Mouse (Mus musculus) limb, embryonic 11.5 days (tissue): ENCODE data around the gene Hspbp1. TPM values are rescaled to one million over a fixed set of nuclear protein-coding genes. Genes with fewer than 3 reads are reported as not detected.

Experiments used
- ATAC-seq: fragments of 200-750 bp; cut with Nextera tagmentation; 2 replicates; pipeline ENCODE4 v1.8.0; 2017; ENCODE audit warnings: low read depth; ENCODE audit not compliant: insufficient number of reproducible peaks, low FRiP score, low TSS enrichment
- DNase-seq: peaks from one replicate; pipeline ENCODE4 v3.0.0-alpha.2; 2015; ENCODE audit warnings: low spot score
- H3K27ac ChIP-seq: fragments of 300-500 bp; sonication (generic); replicated peaks from 2 replicates; pipeline ENCODE4 v1.5.1; 2014; ENCODE audit warnings: low read depth, mild to moderate bottlenecking, low read length
- H3K27me3 ChIP-seq: fragments of 300-500 bp; sonication (generic); 2 replicates; pipeline ENCODE4 v1.6.1; 2014; ENCODE audit warnings: mild to moderate bottlenecking, low read length, mixed read lengths; ENCODE audit not compliant: control insufficient read depth, insufficient read depth
- H3K36me3 ChIP-seq: fragments of 300-500 bp; sonication (generic); 2 replicates; pipeline ENCODE4 v1.6.1; 2014; ENCODE audit warnings: mild to moderate bottlenecking, low read length, moderate library complexity, mixed read lengths; ENCODE audit not compliant: control insufficient read depth, insufficient read depth
- H3K4me1 ChIP-seq: fragments of 300-500 bp; sonication (generic); 2 replicates; pipeline ENCODE4 v1.6.1; 2014; ENCODE audit warnings: low read length, mixed read lengths; ENCODE audit not compliant: control insufficient read depth, insufficient read depth
- H3K4me2 ChIP-seq: fragments of 300-500 bp; sonication (generic); 2 replicates; pipeline ENCODE4 v1.6.1; 2014; ENCODE audit warnings: low read depth, mild to moderate bottlenecking, moderate library complexity; ENCODE audit not compliant: severe bottlenecking
- H3K4me3 ChIP-seq: fragments of 300-500 bp; sonication (generic); 2 replicates; pipeline ENCODE4 v1.5.1; 2014; ENCODE audit warnings: low read depth, low read length
- H3K9ac ChIP-seq: fragments of 300-500 bp; sonication (generic); 2 replicates; pipeline ENCODE4 v1.6.1; 2014; ENCODE audit warnings: mild to moderate bottlenecking, low read length
- H3K9me3 ChIP-seq: fragments of 300-500 bp; sonication (generic); 2 replicates; pipeline ENCODE4 v1.6.1; 2016; ENCODE audit warnings: low read length; ENCODE audit not compliant: control insufficient read depth
- WGBS: fragments of 180-500 bp; shearing (Covaris S2); extraction: QIAGEN DNeasy Blood & Tissue Kit; methylation state at CpG from one replicate; pipeline ENCODE4 v1.1.7; 2014; 5-methylcytosine and 5-hydroxymethylcytosine counted together
- polyA plus RNA-seq: library from polyadenylated mRNA; unstranded; fragments of >200 nt; fragmentation: Nextera tagmentation; extraction: Ambion mirVana; gene quantifications from 2 replicates; pipeline ENCODE4 v1.2.1, GENCODE M21; 2014

Gene Hspbp1
- polyA plus RNA-seq, 1 experiment from 2014 or later: 112 TPM

DNA sequence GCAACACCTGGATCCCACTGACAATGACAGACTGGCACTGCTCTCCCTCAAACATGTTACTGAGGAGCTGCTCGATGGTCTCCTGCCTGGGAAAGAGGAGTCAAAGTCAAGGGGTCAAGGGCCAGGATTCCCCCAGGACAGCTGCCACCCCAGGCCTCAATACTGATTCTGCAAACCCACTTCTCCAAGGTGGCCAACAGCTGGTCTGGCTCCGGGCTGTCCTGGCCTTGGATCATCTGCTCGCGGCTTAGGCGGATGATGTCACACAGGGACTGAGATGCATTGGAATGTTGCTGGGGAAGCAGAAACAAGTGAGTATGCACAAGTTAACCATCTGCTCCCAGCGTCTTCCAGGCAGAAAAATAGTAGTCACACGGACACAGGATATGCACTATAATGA is 42.9 kb downstream of the Hspbp1 start:
- no peak overlapping the region for H3K27ac ChIP-seq
- H3K27me3 ChIP-seq: no peaks in the 10 kb centered on the region
- no peak overlapping the region for H3K4me2 ChIP-seq
- 92% methylated on average over 7 of the region's 7 CpGs for WGBS
- H3K36me3 ChIP-seq: peaks cover 41% of the 10 kb centered on the region
- no peak overlapping the region for H3K9ac ChIP-seq
- ATAC-seq (no peak), DNase-seq (no peak)
- 0 out of 2 replicates have a peak, but pooled peaks cover 2% of the 10 kb centered on the region for H3K9me3 ChIP-seq
- H3K4me3 ChIP-seq: no peak overlapping the region
- no peaks in the 10 kb centered on the region for H3K4me1 ChIP-seq

- H3K4me1 ChIP-seq: no peaks in the 10 kb centered on the region
- peaks cover 39% of the 10 kb centered on the region for H3K36me3 ChIP-seq
- no peaks in the 10 kb centered on the region for H3K9me3 ChIP-seq
- no peak overlapping the region for H3K4me2 ChIP-seq
- H3K27me3 ChIP-seq: no peaks in the 10 kb centered on the region
- H3K4me3 ChIP-seq: no peak overlapping the region
- WGBS: 87% methylated on average over 11 of the region's 11 CpGs
- H3K9ac ChIP-seq: no peak overlapping the region
- H3K27ac ChIP-seq: no peak overlapping the region
- ATAC-seq (no peak), DNase-seq (no peak)
These were observed 43.7 kb downstream of the Hspbp1 start for GRCm38 (mm10) chr7:4641155-4641554.

GRCm38 (mm10) chr7:4636179-4636578 is 48.7 kb downstream of the Hspbp1 start:
- no peak overlapping the region for H3K4me3 ChIP-seq
- ATAC-seq (no peak), DNase-seq (no peak)
- no peak overlapping the region for H3K27ac ChIP-seq
- no peaks in the 10 kb centered on the region for H3K27me3 ChIP-seq
- no peaks in the 10 kb centered on the region for H3K4me1 ChIP-seq
- 85% methylated on average over 4 of the region's 4 CpGs for WGBS
- H3K36me3 ChIP-seq: peaks cover 39% of the 10 kb centered on the region
- no peak overlapping the region for H3K9ac ChIP-seq
- no peaks in the 10 kb centered on the region for H3K9me3 ChIP-seq
- no peak overlapping the region for H3K4me2 ChIP-seq

- no peak within 1 kb of the TSS for H3K27ac ChIP-seq
- peaks cover 34% of the 10 kb centered on the region for H3K36me3 ChIP-seq
- no peaks in the 10 kb centered on the region for H3K9me3 ChIP-seq
- DNase-seq: no peak
- H3K4me2 ChIP-seq: no peak within 1 kb of the TSS
- ATAC-seq: no peak
- no peaks in the 10 kb centered on the region for H3K4me1 ChIP-seq
- no peak within 1 kb of the TSS for H3K4me3 ChIP-seq
- H3K9ac ChIP-seq: no peak within 1 kb of the TSS
- 90% methylated on average over 4 of the region's 4 CpGs for WGBS
- no peaks in the 10 kb centered on the region for H3K27me3 ChIP-seq
These were observed 53.8 kb downstream of the Hspbp1 start, which contains the start of gene Tmem86b for GRCm38 (mm10) chr7:4631031-4631430. Tmem86b (minus strand) TSS chr7:4631422.

GRCm38 (mm10) chr7:4630198-4630597 is 54.7 kb downstream of the Hspbp1 start:
- Histone ChIP-seq H3K4me2 (no peak overlapping the region), H3K9ac (no peak overlapping the region), H3K36me3 (peaks cover 30% of the 10 kb centered on the region), H3K4me1 (no peaks in the 10 kb centered on the region), H3K4me3 (no peak overlapping the region), H3K9me3 (no peaks in the 10 kb centered on the region), H3K27me3 (no peaks in the 10 kb centered on the region), H3K27ac (no peak overlapping the region)
- ATAC-seq (no peak), DNase-seq (no peak)
- 96% methylated on average over 1 of the region's 1 CpGs for WGBS

DNA sequence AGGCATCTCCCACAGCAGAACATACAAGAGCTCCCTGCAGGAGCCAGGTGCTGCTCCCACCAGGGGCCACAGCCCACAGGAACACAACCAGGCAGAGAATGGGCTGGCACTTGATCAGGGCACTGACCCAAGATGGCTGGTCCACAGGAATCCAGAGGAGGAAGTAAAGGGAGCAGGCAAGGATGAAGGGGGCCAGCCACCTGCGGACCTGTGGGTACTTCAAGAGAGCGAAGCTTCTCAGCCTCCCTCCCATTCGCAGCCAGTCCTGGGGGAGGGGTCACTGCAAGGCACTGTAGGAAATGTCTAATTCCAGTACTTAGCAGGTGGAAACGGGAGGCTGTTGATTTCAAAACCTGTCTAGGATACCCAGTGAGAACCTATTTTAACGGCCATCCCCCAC is 55.3 kb downstream of the Hspbp1 start:
- ATAC-seq (no peak), DNase-seq (no peak)
- Histone ChIP-seq H3K9me3 (no peaks in the 10 kb centered on the region), H3K36me3 (peaks cover 30% of the 10 kb centered on the region), H3K27ac (no peak overlapping the region), H3K4me2 (no peak overlapping the region; the same call in 1 of the 2 replicates), H3K27me3 (no peaks in the 10 kb centered on the region), H3K4me3 (no peak overlapping the region), H3K4me1 (no peaks in the 10 kb centered on the region), H3K9ac (no peak overlapping the region; the same call in 1 of the 2 replicates)
- 87% methylated on average over 5 of the region's 5 CpGs for WGBS

GRCm38 (mm10) chr7:4625928-4626327 is 58.9 kb downstream of the Hspbp1 start:
- no peak for DNase-seq
- Histone ChIP-seq H3K4me2 (no peak overlapping the region), H3K27ac (no peak overlapping the region), H3K9me3 (no peaks in the 10 kb centered on the region), H3K36me3 (peaks cover 13% of the 10 kb centered on the region), H3K4me1 (no peaks in the 10 kb centered on the region), H3K9ac (no peak overlapping the region), H3K4me3 (no peak overlapping the region), H3K27me3 (no peaks in the 10 kb centered on the region)
- ATAC-seq: no peak
- WGBS: 90% methylated on average over 2 of the region's 2 CpGs

DNA sequence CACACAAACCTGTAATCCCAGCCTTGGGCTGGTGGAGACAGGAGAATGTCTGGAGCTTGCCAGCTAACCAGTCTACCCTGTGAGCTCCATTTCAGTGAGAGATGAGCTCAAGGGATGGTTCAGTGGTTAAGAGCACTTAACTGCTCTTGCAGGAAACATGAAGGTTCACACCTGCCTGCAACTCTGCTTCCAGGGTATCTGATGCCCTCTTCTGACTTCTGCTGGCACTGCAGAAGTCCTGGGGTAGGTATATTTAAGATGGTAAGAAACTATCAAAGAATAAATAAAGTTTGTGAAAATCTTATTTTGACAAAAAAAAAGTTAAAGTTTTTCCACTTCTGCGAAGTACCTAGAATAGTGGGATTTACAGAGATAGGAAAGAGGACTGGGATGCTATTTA is 60.5 kb downstream of the Hspbp1 start:
- ATAC-seq (no peak), DNase-seq (no peak)
- Histone ChIP-seq H3K9me3 (no peaks in the 10 kb centered on the region), H3K27ac (no peak overlapping the region), H3K4me2 (no peak overlapping the region), H3K4me3 (no peak overlapping the region), H3K36me3 (peaks cover 7% of the 10 kb centered on the region), H3K27me3 (no peaks in the 10 kb centered on the region), H3K9ac (no peak overlapping the region), H3K4me1 (no peaks in the 10 kb centered on the region)
- WGBS: 58% methylated on average over 1 of the region's 1 CpGs

DNA sequence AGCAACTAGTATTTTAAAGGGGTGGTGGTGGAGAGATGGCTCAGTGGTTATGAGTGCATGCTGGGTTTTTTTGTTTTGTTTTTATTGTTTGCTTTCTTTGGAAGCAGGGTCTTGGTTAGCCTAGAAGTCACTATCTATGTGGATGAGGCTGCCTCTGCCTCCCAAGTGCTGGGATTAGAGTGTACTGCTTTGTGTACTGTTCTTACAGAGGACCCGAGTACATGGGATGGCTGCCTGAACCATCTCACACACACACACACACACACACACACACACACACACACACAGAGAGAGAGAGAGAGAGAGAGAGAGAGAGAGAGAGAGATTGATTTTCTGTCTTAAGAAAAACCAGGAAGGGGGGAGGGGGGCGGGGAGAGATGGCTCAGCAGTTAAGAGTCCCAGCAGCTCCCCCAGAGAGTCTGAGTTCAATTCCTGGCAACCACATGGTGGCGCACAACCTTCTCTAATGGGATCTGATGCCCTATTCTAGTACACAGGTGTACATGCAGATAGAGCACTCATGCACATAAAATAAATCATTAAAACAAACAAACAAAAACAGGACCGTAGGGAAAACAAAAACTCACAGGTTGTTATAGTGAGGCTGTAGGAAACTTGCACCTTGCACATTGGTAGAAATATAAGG is 61.2 kb downstream of the Hspbp1 start:
- H3K4me3 ChIP-seq: no peak overlapping the region
- H3K27ac ChIP-seq: no peak overlapping the region
- WGBS: 33% methylated on average over 4 of the region's 4 CpGs
- H3K9me3 ChIP-seq: no peaks in the 10 kb centered on the region
- H3K9ac ChIP-seq: no peak overlapping the region
- H3K27me3 ChIP-seq: no peaks in the 10 kb centered on the region
- no peak for ATAC-seq
- no peak overlapping the region for H3K4me2 ChIP-seq
- peak; percentile 56 for DNase-seq
- no peaks in the 10 kb centered on the region for H3K4me1 ChIP-seq
- peaks cover 3% of the 10 kb centered on the region; the same call in 1 of the 2 replicates for H3K36me3 ChIP-seq
